Mouse (Mus musculus) spleen, postnatal 14 days (tissue): ENCODE results near the gene Agr3.

Experiments used
- DNase-seq, 2 experiments: peaks; one replicate each; pipeline ENCODE4 v3.0.0; 2021 to 2022; ENCODE audit warnings: low spot score in 2 of 2

The Agr3 gene

GRCm38 (mm10) chr12:35983472-35983871, 58.1 kb downstream of the Agr3 start:
- no peak for DNase-seq

GRCm38 (mm10) chr12:35984743-35985142, 59.3 kb downstream of the Agr3 start:
- DNase-seq, result no peak

- no peak for DNase-seq
These were observed 67.3 kb downstream of the Agr3 start, which contains the start of gene Agr2 for GRCm38 (mm10) chr12:35992711-35993110. Gene Agr2, plus strand, starts transcription at chr12:35992907.

- DNase-seq, result no peak
These were observed 68.2 kb downstream of the Agr3 start for GRCm38 (mm10) chr12:35993583-35993982.

- no peak for DNase-seq
These were observed 68.7 kb downstream of the Agr3 start for GRCm38 (mm10) chr12:35994098-35994497.

- DNase-seq, result no peak
These were observed 70.4 kb downstream of the Agr3 start for GRCm38 (mm10) chr12:35995799-35996198.
